Mouse (Mus musculus) hindbrain, embryonic 11.5 days (tissue): ENCODE results near the gene Fat3. TPM values are rescaled to one million over a fixed set of nuclear protein-coding genes. Genes with fewer than 3 reads are reported as not detected.

Source experiments
- ATAC-seq: fragments of 200-750 bp; cut with Nextera tagmentation; 2 replicates; pipeline ENCODE4 v1.8.0; 2017; ENCODE audit warnings: mild to moderate bottlenecking, moderate TSS enrichment, moderate library complexity; ENCODE audit not compliant: low FRiP score
- DNase-seq: peaks from one replicate; pipeline ENCODE4 v3.0.0-alpha.2; 2015; ENCODE audit warnings: low spot score
- H3K27ac ChIP-seq: fragments of 300-500 bp; sonication (generic); 2 replicates; pipeline ENCODE4 v1.5.1; 2014; ENCODE audit warnings: mild to moderate bottlenecking, low read depth, low read length
- H3K27me3 ChIP-seq: fragments of 300-500 bp; sonication (generic); 2 replicates; pipeline ENCODE4 v1.6.1; 2014; ENCODE audit warnings: mild to moderate bottlenecking, low read length, moderate library complexity, mixed read lengths; ENCODE audit not compliant: control insufficient read depth, insufficient read depth
- H3K36me3 ChIP-seq: fragments of 300-500 bp; sonication (generic); 2 replicates; pipeline ENCODE4 v1.6.1; 2014; ENCODE audit warnings: mild to moderate bottlenecking, low read length, moderate library complexity, mixed read lengths; ENCODE audit not compliant: control insufficient read depth, insufficient read depth
- H3K4me1 ChIP-seq: fragments of 300-500 bp; sonication (generic); replicated peaks from 2 replicates; pipeline ENCODE4 v1.6.1; 2014; ENCODE audit warnings: low read length, mixed read lengths; ENCODE audit not compliant: control insufficient read depth, insufficient read depth
- H3K4me2 ChIP-seq: fragments of 300-500 bp; sonication (generic); replicated peaks from 2 replicates; pipeline ENCODE4 v1.6.1; 2014; ENCODE audit warnings: mild to moderate bottlenecking, low read depth, low read length
- H3K4me3 ChIP-seq: fragments of 300-500 bp; sonication (generic); 2 replicates; pipeline ENCODE4 v1.5.1; 2014; ENCODE audit warnings: low read depth, low read length
- H3K9ac ChIP-seq: fragments of 300-500 bp; sonication (generic); 2 replicates; pipeline ENCODE4 v1.6.1; 2014; ENCODE audit warnings: low read depth, low read length
- H3K9me3 ChIP-seq: fragments of 300-500 bp; sonication (generic); 2 replicates; pipeline ENCODE4 v1.6.1; 2016; ENCODE audit warnings: low read length; ENCODE audit not compliant: control insufficient read depth
- WGBS: fragments of 180-500 bp; shearing (Covaris S2); extraction: QIAGEN DNeasy Blood & Tissue Kit; methylation state at CpG from one replicate; pipeline ENCODE4 v1.1.7; 2014; 5-methylcytosine and 5-hydroxymethylcytosine counted together
- polyA plus RNA-seq: library from polyadenylated mRNA; unstranded; fragments of >200 nt; fragmentation: Nextera tagmentation; extraction: Ambion mirVana; gene quantifications from 2 replicates; pipeline ENCODE4 v1.2.1, GENCODE M21; 2014

The Fat3 gene
- polyA plus RNA-seq, 1 experiment from 2014 or later, result 15.5 TPM

GRCm38 (mm10) chr9:16461491-16461890 is 39.6 kb downstream of the Fat3 start:
- 85% methylated on average over 3 of the region's 3 CpGs for WGBS
- H3K36me3 ChIP-seq, result no peaks in the 10 kb centered on the region
- no peak overlapping the region for H3K27ac ChIP-seq
- no peaks in the 10 kb centered on the region for H3K4me1 ChIP-seq
- H3K4me2 ChIP-seq, result no peak overlapping the region
- no peak overlapping the region for H3K9ac ChIP-seq
- no peaks in the 10 kb centered on the region for H3K9me3 ChIP-seq
- no peak for DNase-seq
- no peaks in the 10 kb centered on the region for H3K27me3 ChIP-seq
- no peak for ATAC-seq
- no peak overlapping the region for H3K4me3 ChIP-seq

- Histone ChIP-seq H3K9ac (no peak overlapping the region), H3K4me1 (no peaks in the 10 kb centered on the region), H3K4me3 (no peak overlapping the region), H3K27me3 (no peaks in the 10 kb centered on the region), H3K4me2 (no peak overlapping the region), H3K9me3 (no peaks in the 10 kb centered on the region), H3K27ac (no peak overlapping the region), H3K36me3 (no peaks in the 10 kb centered on the region)
- DNase-seq, result no peak
- no peak for ATAC-seq
- 79% methylated on average over 2 of the region's 2 CpGs for WGBS
These were observed 40.5 kb downstream of the Fat3 start for GRCm38 (mm10) chr9:16460591-16460990.

- ATAC-seq (no peak), DNase-seq (no peak)
- Histone ChIP-seq H3K4me3 (no peak overlapping the region), H3K36me3 (no peaks in the 10 kb centered on the region), H3K27me3 (no peaks in the 10 kb centered on the region), H3K4me1 (peaks cover 2% of the 10 kb centered on the region; the same call in 1 of the 2 replicates), H3K4me2 (no peak overlapping the region), H3K9ac (no peak overlapping the region), H3K27ac (no peak overlapping the region), H3K9me3 (no peaks in the 10 kb centered on the region)
- 90% methylated on average over 4 of the region's 4 CpGs for WGBS
These were observed 59.2 kb downstream of the Fat3 start for GRCm38 (mm10) chr9:16441930-16442329.

GRCm38 (mm10) chr9:16440638-16441037 is 60.4 kb downstream of the Fat3 start:
- no peak overlapping the region for H3K4me3 ChIP-seq
- H3K27ac ChIP-seq, result peak overlapping the region; percentile 31
- H3K4me1 ChIP-seq, result peaks cover 2% of the 10 kb centered on the region; the same call in 1 of the 2 replicates
- DNase-seq, result peak; percentile 48
- H3K36me3 ChIP-seq, result no peaks in the 10 kb centered on the region
- H3K9me3 ChIP-seq, result no peaks in the 10 kb centered on the region
- no peak overlapping the region for H3K9ac ChIP-seq
- H3K27me3 ChIP-seq, result no peaks in the 10 kb centered on the region
- 41% methylated on average over 6 of the region's 6 CpGs for WGBS
- no peak overlapping the region for H3K4me2 ChIP-seq
- ATAC-seq, result peak; percentile 28

- Histone ChIP-seq H3K4me1 (peaks cover 2% of the 10 kb centered on the region; the same call in 1 of the 2 replicates), H3K27me3 (no peaks in the 10 kb centered on the region), H3K27ac (peak overlapping the region; percentile 31), H3K9me3 (no peaks in the 10 kb centered on the region), H3K36me3 (no peaks in the 10 kb centered on the region), H3K4me2 (no peak overlapping the region), H3K9ac (no peak overlapping the region), H3K4me3 (no peak overlapping the region)
- peak; percentile 19 for DNase-seq
- WGBS, result 41% methylated on average over 3 of the region's 3 CpGs
- ATAC-seq, result no peak
These were observed 61.1 kb downstream of the Fat3 start for GRCm38 (mm10) chr9:16439941-16440340.

- Histone ChIP-seq H3K9me3 (no peaks in the 10 kb centered on the region), H3K36me3 (no peaks in the 10 kb centered on the region), H3K27me3 (no peaks in the 10 kb centered on the region), H3K9ac (no peak overlapping the region), H3K4me2 (0 out of 2 replicates have a peak overlapping the region, but pooled peaks have one; percentile 9), H3K4me1 (peaks cover 2% of the 10 kb centered on the region; the same call in 1 of the 2 replicates), H3K27ac (peak overlapping the region; percentile 78), H3K4me3 (no peak overlapping the region)
- peak; percentile 82 for ATAC-seq
- peak; percentile 81 for DNase-seq
- WGBS, result 6% methylated on average over 5 of the region's 5 CpGs
These were observed 63.3 kb downstream of the Fat3 start for GRCm38 (mm10) chr9:16437805-16438204.

- Histone ChIP-seq H3K4me2 (no peak overlapping the region), H3K9ac (no peak overlapping the region), H3K36me3 (no peaks in the 10 kb centered on the region), H3K27me3 (no peaks in the 10 kb centered on the region), H3K4me3 (no peak overlapping the region), H3K4me1 (no peaks in the 10 kb centered on the region), H3K9me3 (no peaks in the 10 kb centered on the region), H3K27ac (no peak overlapping the region)
- DNase-seq (peak; percentile 33), ATAC-seq (peak; percentile 78; the same call in 1 of the 2 replicates)
- WGBS, result 53% methylated on average over 5 of the region's 5 CpGs
These were observed 72.5 kb downstream of the Fat3 start for GRCm38 (mm10) chr9:16428589-16428988.

- Histone ChIP-seq H3K36me3 (no peaks in the 10 kb centered on the region), H3K27me3 (no peaks in the 10 kb centered on the region), H3K4me1 (no peaks in the 10 kb centered on the region), H3K4me3 (no peak overlapping the region), H3K9ac (no peak overlapping the region), H3K4me2 (no peak overlapping the region), H3K27ac (no peak overlapping the region), H3K9me3 (no peaks in the 10 kb centered on the region)
- DNase-seq, result no peak
- 90% methylated on average over 2 of the region's 2 CpGs for WGBS
- no peak for ATAC-seq
These were observed 78.4 kb downstream of the Fat3 start for GRCm38 (mm10) chr9:16422707-16423106.

- H3K27me3 ChIP-seq, result no peaks in the 10 kb centered on the region
- 74% methylated on average over 3 of the region's 3 CpGs for WGBS
- H3K36me3 ChIP-seq, result no peaks in the 10 kb centered on the region
- no peak overlapping the region for H3K9ac ChIP-seq
- DNase-seq (no peak), ATAC-seq (no peak)
- no peak overlapping the region for H3K4me3 ChIP-seq
- H3K27ac ChIP-seq, result no peak overlapping the region
- H3K4me1 ChIP-seq, result peaks cover under 1% of the 10 kb centered on the region; the same call in 1 of the 2 replicates
- H3K9me3 ChIP-seq, result no peaks in the 10 kb centered on the region
- H3K4me2 ChIP-seq, result no peak overlapping the region
These were observed 98.3 kb downstream of the Fat3 start for GRCm38 (mm10) chr9:16402815-16403214.
